Mouse (Mus musculus): ENCODE results near the gene Eddm3b.
A peak's percentile ranks its signal among the peaks of the same experiment; 100 is the strongest.

The Eddm3b gene

GRCm38 (mm10) chr14:51113916-51114560 is at the start of gene Eddm3b:
TSS of gene Eddm3b (plus strand) at chr14:51114426.
- DNase-seq (ENCODE audit: low read depth): no peak

GRCm38 (mm10) chr14:51068956-51069355 is 45.3 kb upstream of the Eddm3b start:
- DNase-seq (ENCODE audit: low read depth): no peak

GRCm38 (mm10) chr14:51069617-51070016 is 44.6 kb upstream of the Eddm3b start:
- DNase-seq (ENCODE audit: low read depth): no peak

GRCm38 (mm10) chr14:51074335-51074734 is 39.9 kb upstream of the Eddm3b start, which contains the start of gene Olfr750:
TSS of gene Olfr750 (minus strand) at chr14:51074435.
- DNase-seq (ENCODE audit: low read depth): no peak

GRCm38 (mm10) chr14:51079180-51079579 is 35.0 kb upstream of the Eddm3b start:
- no peak for DNase-seq (ENCODE audit: low read depth)

- no peak for DNase-seq (ENCODE audit: low read depth)
These were observed 33.2 kb upstream of the Eddm3b start for GRCm38 (mm10) chr14:51081035-51081434.

- no peak for DNase-seq (ENCODE audit: low read depth)
These were observed 31.3 kb upstream of the Eddm3b start for GRCm38 (mm10) chr14:51082599-51083581.

GRCm38 (mm10) chr14:51083805-51084204 is 30.4 kb upstream of the Eddm3b start:
- DNase-seq (ENCODE audit: low read depth): no peak

- DNase-seq (ENCODE audit: low read depth): no peak
These were observed 29.1 kb upstream of the Eddm3b start for GRCm38 (mm10) chr14:51085086-51085485.

- DNase-seq (ENCODE audit: low read depth): no peak
These were observed 28.3 kb upstream of the Eddm3b start for GRCm38 (mm10) chr14:51085911-51086310.

- no peak for DNase-seq (ENCODE audit: low read depth)
These were observed 26.5 kb upstream of the Eddm3b start for GRCm38 (mm10) chr14:51087762-51088161.

GRCm38 (mm10) chr14:51088166-51088969 is 25.9 kb upstream of the Eddm3b start:
- no peak for DNase-seq (ENCODE audit: low read depth)

GRCm38 (mm10) chr14:51088970-51089673 is 25.1 kb upstream of the Eddm3b start:
- DNase-seq (ENCODE audit: low read depth): peak; percentile 98

GRCm38 (mm10) chr14:51089674-51090076 is 24.6 kb upstream of the Eddm3b start:
- DNase-seq (ENCODE audit: low read depth): no peak

GRCm38 (mm10) chr14:51090077-51090781 is 24.0 kb upstream of the Eddm3b start:
- no peak for DNase-seq (ENCODE audit: low read depth)

- no peak for DNase-seq (ENCODE audit: low read depth)
These were observed 23.0 kb upstream of the Eddm3b start, which contains the start of the genes Rnase4 and Ang for GRCm38 (mm10) chr14:51090921-51091900. TSS of gene Rnase4 (plus strand) at chr14:51091077. TSS of gene Ang (plus strand) at chr14:51091150.

GRCm38 (mm10) chr14:51092073-51092620 is 22.1 kb upstream of the Eddm3b start:
- DNase-seq (ENCODE audit: low read depth): no peak

- no peak for DNase-seq (ENCODE audit: low read depth)
These were observed 20.7 kb upstream of the Eddm3b start for GRCm38 (mm10) chr14:51093496-51093895.
